Mouse (Mus musculus) left cerebral cortex, postnatal 4 days (tissue): Measurements from ENCODE around the gene Kctd14. TPM values are rescaled to one million over a fixed set of nuclear protein-coding genes. Genes with fewer than 3 reads are reported as not detected.
A peak's percentile ranks its signal among the peaks of the same experiment; 100 is the strongest.
"Not testable (repeated sequence)": the region's sequence is repeated elsewhere in the genome, so short reads cannot be mapped to it uniquely, and the experiment has no call there.

Source experiments
- DNase-seq: peaks from one replicate; pipeline ENCODE4 v3.0.0-alpha.2; 2022
- intact Hi-C: fragments of 180-260 bp; cut with DNase I; formaldehyde crosslinking; loops from one replicate; pipeline ENCODE4 v1.15.1; 2025
- total RNA-seq, 2 experiments: library from RNA; stranded (reverse); gene quantifications; 2 replicates each; pipeline ENCODE4 v1.2.3; 2021

Gene Kctd14
- total RNA-seq, result 1 to 10 TPM in 1 of 2 experiments, under 1 TPM in 1; 0.93 to 1.1 TPM

- intact Hi-C loops, DNase-seq: not testable (repeated sequence)
Observed at GRCm38 (mm10) chr7:97451023-97451422, at the start of gene Kctd14. TSS of gene Kctd14 (plus strand) at chr7:97451323.

DNA sequence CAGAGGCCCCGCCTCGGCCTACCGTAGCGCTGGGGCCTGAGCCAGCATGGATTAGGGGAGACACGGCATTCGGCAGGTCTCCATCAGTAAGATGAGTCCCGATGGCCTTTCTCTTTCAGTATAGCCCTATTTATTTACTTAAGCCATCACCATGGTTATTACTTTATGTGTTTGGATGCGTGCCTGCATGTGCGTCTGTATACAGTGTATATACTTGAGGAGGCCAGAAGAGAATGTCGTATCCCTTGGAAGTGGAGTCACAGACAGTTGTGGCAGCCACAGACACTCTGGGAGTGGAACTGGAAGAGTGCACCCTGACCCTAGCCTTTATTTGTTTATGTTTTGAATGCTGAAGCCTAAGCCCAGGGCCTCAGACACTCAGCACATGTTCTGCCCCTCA lies 44.0 kb upstream of the Kctd14 start:
- no peak for DNase-seq
- intact Hi-C loops, result no loop called here

DNA sequence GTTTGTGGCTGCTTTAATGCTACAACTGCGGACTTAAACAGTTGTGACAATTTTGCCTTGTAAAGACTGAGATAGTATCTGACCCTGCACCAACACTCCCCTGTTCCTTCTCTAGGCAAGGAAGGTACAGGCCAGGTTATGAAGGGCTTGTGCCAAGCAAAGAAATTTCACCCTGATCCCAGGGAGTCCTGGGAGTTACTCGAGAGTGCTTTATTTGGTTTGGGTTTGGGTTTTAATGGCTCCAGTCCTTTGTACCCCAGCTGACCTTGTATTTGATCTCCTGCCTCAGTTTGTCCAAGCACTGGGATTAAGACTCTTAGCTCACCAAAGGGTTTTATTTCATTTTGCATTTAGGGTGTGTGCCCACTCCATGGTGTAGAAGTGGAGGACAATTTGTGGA lies 40.0 kb upstream of the Kctd14 start:
- intact Hi-C loops, result no loop called here
- DNase-seq, result no peak

DNA sequence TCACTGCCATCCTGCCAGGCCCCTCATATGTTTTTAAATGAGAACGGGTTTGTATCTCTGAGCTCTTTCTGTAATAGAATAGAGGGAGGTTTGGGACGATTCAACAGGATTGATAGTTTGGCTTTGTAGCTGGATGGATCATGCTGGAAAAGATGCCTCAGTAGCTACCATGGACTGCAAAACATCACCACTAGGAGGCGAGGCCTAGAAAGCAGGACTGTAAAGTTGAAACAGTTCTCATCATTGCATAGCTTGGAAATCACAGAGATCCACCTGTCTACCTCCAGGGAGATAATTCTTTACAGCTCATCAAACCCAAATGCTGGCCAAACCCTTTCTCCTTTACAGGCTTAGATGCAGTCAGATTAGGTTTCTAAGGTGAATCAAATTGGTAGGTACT lies 39.5 kb upstream of the Kctd14 start:
- intact Hi-C loops, result no loop called here
- DNase-seq, result no peak

GRCm38 (mm10) chr7:97413981-97414380 lies 37.1 kb upstream of the Kctd14 start:
- intact Hi-C loops, result no loop called here
- DNase-seq, result no peak

DNA sequence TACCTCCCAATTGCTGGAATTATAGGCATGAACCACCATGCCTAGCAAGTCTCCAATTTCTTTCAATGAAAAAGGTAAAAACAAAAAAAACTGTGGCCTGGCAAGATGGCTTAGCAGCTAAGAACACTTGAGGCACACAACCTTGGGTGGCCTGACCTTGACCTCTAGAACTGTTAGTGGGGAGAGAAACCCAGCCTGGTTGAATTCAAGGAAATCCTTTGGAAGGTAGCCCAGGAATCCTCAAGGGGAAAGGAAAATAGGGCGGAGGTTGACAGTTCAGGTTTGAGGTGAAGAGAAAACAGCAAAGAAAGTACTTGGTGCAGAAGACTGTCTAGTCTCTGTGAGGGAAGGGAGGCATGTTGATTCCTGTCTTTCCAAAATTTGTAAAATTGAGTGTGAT lies 36.7 kb upstream of the Kctd14 start:
- intact Hi-C loops, result no loop called here
- DNase-seq, result no peak

GRCm38 (mm10) chr7:97414915-97415687 lies 36.0 kb upstream of the Kctd14 start:
- intact Hi-C loops, result no loop called here
- no peak for DNase-seq

GRCm38 (mm10) chr7:97416473-97416872 lies 34.6 kb upstream of the Kctd14 start:
- intact Hi-C loops, result no loop called here

DNA sequence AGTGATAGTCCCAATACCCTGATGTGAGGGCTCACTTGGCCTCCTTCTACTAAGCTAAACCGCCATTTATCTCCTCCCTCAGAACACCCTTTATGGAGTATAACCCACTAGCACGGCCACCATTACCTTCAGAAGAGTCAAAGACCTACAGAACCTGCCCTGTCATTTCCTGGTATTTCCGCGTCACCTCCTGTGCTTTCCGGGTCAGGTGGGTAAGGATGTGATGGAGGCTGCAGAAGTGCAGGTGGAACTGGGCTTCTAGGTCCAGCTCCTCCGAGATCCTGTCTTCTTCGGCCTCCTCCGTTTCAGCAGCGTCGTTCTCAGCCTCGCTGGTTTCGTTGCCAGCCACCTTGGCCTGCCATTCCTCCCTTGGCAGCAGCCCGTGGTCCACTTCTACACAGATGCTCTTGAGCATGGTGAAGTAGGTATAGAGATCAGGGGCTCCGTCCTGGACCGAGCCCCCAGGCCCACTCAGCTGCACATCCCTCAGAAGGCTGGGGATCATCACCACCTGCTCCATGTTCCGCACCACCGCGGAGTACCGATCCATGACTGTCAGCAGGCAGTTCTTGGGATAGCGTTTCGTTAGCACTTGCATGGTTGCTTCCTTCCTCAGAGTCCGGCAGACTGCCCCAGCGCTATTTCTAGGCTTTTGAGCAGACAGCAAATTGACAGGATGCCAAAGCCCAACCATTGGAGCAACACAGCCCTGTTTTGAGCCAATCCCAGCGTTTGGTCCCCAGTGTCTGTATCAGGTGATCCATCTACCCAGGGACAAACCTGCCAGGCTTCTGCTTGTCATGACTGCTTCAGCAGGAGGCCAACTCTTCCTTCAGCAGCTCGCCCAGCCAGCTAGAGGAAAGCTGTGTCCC lies 34.0 kb upstream of the Kctd14 start, which contains the start of gene Thrsp:
Gene Thrsp, minus strand, starts transcription at position 825 of the 872 bp plus-strand sequence.
- peak; percentile 87 for DNase-seq
- intact Hi-C loops, result no loop called here

More at GRCm38 (mm10) chr7:97416473-97416872, 34.6 kb upstream of the Kctd14 start:
- DNase-seq, result no peak

GRCm38 (mm10) chr7:97418717-97419116 lies 32.4 kb upstream of the Kctd14 start:
- intact Hi-C loops, result no loop called here
- no peak for DNase-seq

GRCm38 (mm10) chr7:97419163-97419562 lies 32.0 kb upstream of the Kctd14 start:
- DNase-seq, result no peak
- intact Hi-C loops, result no loop called here

DNA sequence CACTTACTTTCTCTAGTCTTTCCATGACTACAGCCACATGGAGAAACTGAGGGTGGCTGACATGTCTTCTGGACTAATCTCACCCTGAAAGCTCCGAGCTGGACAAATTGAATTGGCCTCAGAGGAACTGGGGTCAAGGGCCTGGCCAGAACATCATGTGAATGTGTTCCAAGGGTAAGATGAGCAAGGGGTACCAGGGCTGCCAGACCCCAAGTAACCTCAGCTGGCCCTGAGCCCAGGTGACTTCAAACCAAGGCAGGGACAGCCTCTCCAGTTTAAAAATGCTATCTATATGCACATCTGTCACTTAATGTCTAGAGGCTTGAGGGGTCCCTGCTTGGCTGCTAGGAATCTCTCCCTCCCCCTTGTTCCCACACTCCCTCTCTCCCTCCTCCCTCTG lies 30.7 kb upstream of the Kctd14 start:
- intact Hi-C loops, result no loop called here
- DNase-seq, result no peak

DNA sequence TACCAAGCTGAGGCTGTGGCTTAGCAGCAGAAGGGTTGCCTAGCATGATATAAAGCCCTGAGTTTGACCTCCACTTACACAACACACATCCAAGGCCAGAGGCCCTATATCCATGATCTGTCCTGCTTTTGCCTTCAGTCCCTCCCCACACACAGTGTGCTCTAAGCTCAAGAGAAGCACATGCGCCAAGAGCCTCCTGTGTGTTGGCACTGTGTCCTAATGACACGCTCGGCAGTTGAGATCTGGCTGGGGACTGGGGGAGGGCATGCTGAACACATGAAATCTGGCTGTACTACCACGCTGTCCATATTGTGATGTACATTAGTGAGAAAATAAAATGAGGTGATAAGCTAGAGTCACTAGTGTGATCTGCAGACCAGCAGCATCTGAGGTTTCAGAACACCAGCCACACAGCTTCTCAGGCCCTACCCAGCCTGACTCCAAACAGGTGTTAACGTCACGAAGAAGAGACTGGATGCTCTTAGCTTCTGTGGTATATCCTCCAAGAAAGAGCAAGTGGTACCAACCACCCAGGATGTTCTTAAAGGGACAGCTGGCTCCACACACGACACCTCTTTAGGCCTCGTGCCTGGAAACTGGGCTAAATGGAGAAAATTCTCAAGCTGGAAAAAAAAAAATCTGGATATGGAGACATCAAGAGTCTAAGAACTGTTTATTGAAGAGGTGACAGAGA lies 30.0 kb upstream of the Kctd14 start:
- intact Hi-C loops, result no loop called here
- DNase-seq, result peak; percentile 81

- no peak for DNase-seq
- intact Hi-C loops, result no loop called here
Observed at GRCm38 (mm10) chr7:97423754-97424153, 27.4 kb upstream of the Kctd14 start.

- intact Hi-C loops, result loop anchor here (5.0 kb wide), 2 partner anchors 153 to 253 kb away; partner anchors contain the start of genes Aamdc and Rsf1
- DNase-seq, result peak; percentile 94
Observed at GRCm38 (mm10) chr7:97424621-97425245, 26.4 kb upstream of the Kctd14 start.

DNA sequence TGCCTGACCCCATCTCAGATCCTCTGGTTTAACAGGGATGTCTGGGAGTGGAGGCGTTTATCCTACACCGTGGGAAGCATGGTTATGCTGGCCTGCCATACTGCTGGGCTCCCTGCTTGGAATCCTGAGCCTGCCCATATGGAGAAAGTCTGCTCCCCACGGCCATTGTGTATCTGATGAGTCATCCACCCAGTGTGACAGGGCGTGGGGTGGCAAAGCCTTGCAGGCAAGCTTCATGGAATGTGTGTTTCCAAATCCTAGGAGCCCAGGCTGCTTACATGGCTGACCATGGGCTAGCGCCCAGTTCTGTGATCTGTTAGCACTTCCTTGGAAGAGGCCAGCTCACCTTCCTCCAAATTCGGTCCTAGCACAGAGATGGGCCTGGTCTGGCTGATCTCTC lies 24.6 kb upstream of the Kctd14 start:
- intact Hi-C loops, result loop anchor here (5.0 kb wide), 2 partner anchors 151 to 251 kb away; partner anchors contain the start of genes Aamdc and Rsf1
- no peak for DNase-seq

- no peak for DNase-seq
- intact Hi-C loops, result loop anchor here (5.0 kb wide), 2 partner anchors 150 to 250 kb away; partner anchors contain the start of genes Aamdc and Rsf1
Observed at GRCm38 (mm10) chr7:97427296-97427695, 23.8 kb upstream of the Kctd14 start.

DNA sequence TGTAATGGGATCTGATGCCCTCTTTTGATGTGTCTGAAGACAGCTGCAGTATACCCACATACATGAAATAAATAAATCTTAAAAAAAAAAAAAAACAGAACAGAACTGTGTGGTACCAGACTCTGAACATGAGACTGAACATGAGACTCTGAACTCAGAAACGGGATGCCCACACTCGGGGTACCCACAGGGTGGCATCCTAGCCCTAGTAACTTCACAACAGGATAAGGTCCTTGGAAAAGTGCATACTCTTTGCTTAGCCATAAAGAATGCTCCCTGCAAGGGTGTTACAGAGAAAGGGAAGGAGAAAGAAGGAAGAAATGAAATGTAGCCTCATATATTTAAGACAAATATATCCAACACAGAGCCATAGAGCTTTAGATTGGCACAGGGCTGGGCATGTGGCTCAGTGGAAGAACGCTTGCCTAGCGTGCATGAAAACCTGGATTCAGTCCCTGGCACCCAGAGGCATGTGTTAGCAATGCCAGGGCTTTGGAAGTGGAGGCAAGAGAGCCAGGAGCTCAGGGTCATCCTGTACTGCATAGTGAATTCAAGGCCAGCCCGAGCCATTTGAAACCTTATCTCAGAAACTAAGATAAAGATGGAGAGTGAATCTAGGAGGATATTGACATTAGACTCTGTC lies 23.2 kb upstream of the Kctd14 start:
- intact Hi-C loops, result loop anchor here (5.0 kb wide), 2 partner anchors 149 to 249 kb away; partner anchors contain the start of genes Aamdc and Rsf1
- peak; percentile 73 for DNase-seq

DNA sequence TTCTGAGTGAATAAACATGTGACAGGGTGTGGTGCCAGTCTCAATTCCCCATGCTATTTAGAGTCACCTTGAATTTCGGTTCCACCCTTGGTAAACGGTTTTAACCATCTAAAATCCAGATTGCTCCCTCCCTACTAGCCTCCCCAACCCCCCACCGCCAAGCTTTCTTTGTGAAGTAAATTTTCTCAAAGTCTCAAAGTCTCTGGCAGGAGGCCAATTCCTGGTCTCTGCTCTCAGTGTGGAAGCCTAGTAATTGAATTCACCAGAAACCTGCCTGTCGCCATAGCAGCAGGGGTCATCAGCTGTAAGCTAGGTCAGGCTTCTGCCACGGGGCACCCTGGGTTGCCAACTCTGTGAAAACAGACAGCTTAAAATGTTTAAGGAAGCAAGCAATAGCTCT lies 21.4 kb upstream of the Kctd14 start:
- peak; percentile 75 for DNase-seq
- intact Hi-C loops, result loop anchor here (5.0 kb wide), 2 partner anchors 148 to 248 kb away; partner anchors contain the start of genes Aamdc and Rsf1

- DNase-seq, intact Hi-C loops: not testable (repeated sequence)
Observed at GRCm38 (mm10) chr7:97433517-97433916, 17.6 kb upstream of the Kctd14 start.
